Mouse (Mus musculus) CH12.LX (cell line): ENCODE measurements at regions not wholly inside any gene's neighbourhood (a gene's known extent, or its start where the extent isn't known, plus 50 kb on each side); places are given as distances from the start of the nearest gene placed in this dataset.
"Not testable (repeated sequence)": the region's sequence is repeated elsewhere in the genome, so short reads cannot be mapped to it uniquely, and the experiment has no call there.

Experiments
- DNase-seq: peaks from one replicate; pipeline ENCODE4 v3.0.0-alpha.2; 2013; ENCODE audit errors: extremely low read depth
- H3K27ac ChIP-seq: 2 replicates; pipeline ENCODE4 v1.5.1; 2012; ENCODE audit warnings: low read depth, mild to moderate bottlenecking, control low read depth, moderate library complexity; ENCODE audit not compliant: insufficient read depth
- H3K27me3 ChIP-seq: replicated peaks from 2 replicates; pipeline ENCODE3; 2012; ENCODE audit warnings: inconsistent platforms
- H3K36me3 ChIP-seq, 2 experiments: replicated peaks in 1 of 2; 2 replicates each; pipeline versions ENCODE3 to v1.6.1; 2012; ENCODE audit warnings: inconsistent platforms in 1 of 2, low read length in 1 of 2, mild to moderate bottlenecking in 1 of 2, mixed read lengths in 1 of 2, moderate library complexity in 1 of 2; ENCODE audit not compliant: control insufficient read depth in 1 of 2, insufficient read depth in 1 of 2
- H3K4me1 ChIP-seq, 2 experiments: 2 replicates each; pipeline ENCODE4 v1.6.1; 2012; ENCODE audit warnings: inconsistent platforms in 1 of 2, moderate library complexity in 1 of 2; ENCODE audit not compliant: insufficient read depth in 2 of 2, control insufficient read depth in 1 of 2
- H3K4me2 ChIP-seq: 2 replicates; pipeline ENCODE4 v1.6.1; 2012; ENCODE audit warnings: low read depth, mild to moderate bottlenecking, control low read depth; ENCODE audit not compliant: poor library complexity, insufficient read depth, severe bottlenecking
- H3K4me3 ChIP-seq, 3 experiments: fragments of 150-350 bp in 1 of 3; sonication (generic) in 1 of 3; replicated peaks in 1 of 3; 2 replicates each; pipeline versions ENCODE3 to v1.5.1; 2011 to 2012; ENCODE audit warnings: low read depth in 2 of 3, low read length in 2 of 3, mild to moderate bottlenecking in 2 of 3, moderate library complexity in 2 of 3, control low read depth in 1 of 3, improper control_type of control experiment in 1 of 3, inconsistent platforms in 1 of 3, mixed read lengths in 1 of 3; ENCODE audit not compliant: poor library complexity in 1 of 3
- H3K79me2 ChIP-seq: replicated peaks from 2 replicates; pipeline ENCODE4 v1.6.1; 2012; ENCODE audit warnings: mild to moderate bottlenecking, moderate library complexity; ENCODE audit not compliant: control insufficient read depth, poor library complexity, insufficient read depth, severe bottlenecking; ENCODE audit errors: extremely low read depth
- H3K9ac ChIP-seq: 2 replicates; pipeline ENCODE4 v1.6.1; 2012; ENCODE audit warnings: low read depth, mild to moderate bottlenecking, control low read depth, moderate library complexity; ENCODE audit not compliant: insufficient read depth
- H3K9me3 ChIP-seq: replicated peaks from 2 replicates; pipeline ENCODE3; 2012; ENCODE audit warnings: low read length, inconsistent platforms, mixed read lengths
- CHD2 ChIP-seq: IDR thresholded peaks from 2 replicates; pipeline ENCODE4 v1.6.1; 2011; ENCODE audit warnings: low read length, improper control_type of control experiment
- CTCF ChIP-seq, 2 experiments: IDR thresholded peaks in 1 of 2; conservative IDR thresholded peaks in 1 of 2; 2 replicates each; pipeline ENCODE4 v1.5.1; 2011 to 2012; ENCODE audit warnings: low read depth in 2 of 2, low read length in 2 of 2, improper control_type of control experiment in 1 of 2, inconsistent platforms in 1 of 2, mild to moderate bottlenecking in 1 of 2, moderate library complexity in 1 of 2
- E2F4 ChIP-seq: IDR thresholded peaks from 2 replicates; pipeline ENCODE4 v1.6.1; 2011; ENCODE audit warnings: low read depth, low read length, improper control_type of control experiment; ENCODE audit not compliant: insufficient replicate concordance
- ELF1 ChIP-seq: IDR thresholded peaks from 2 replicates; pipeline ENCODE4 v1.6.1; 2014; ENCODE audit warnings: low read depth, mild to moderate bottlenecking, inconsistent platforms, low read length, improper control_type of control experiment
- ETS1 ChIP-seq: conservative IDR thresholded peaks from 2 replicates; pipeline ENCODE4 v1.6.1; 2012; ENCODE audit warnings: low read depth, mild to moderate bottlenecking, inconsistent platforms, low read length, improper control_type of control experiment, moderate library complexity
- GABPA ChIP-seq: IDR thresholded peaks from 2 replicates; pipeline ENCODE4 v1.6.1; 2012; ENCODE audit warnings: low read depth, low read length, improper control_type of control experiment, inconsistent platforms; ENCODE audit not compliant: insufficient replicate concordance
- JUND ChIP-seq: conservative IDR thresholded peaks from 2 replicates; pipeline ENCODE4 v1.6.1; 2011; ENCODE audit warnings: low read depth, low read length, improper control_type of control experiment
- MAX ChIP-seq: IDR thresholded peaks from 2 replicates; pipeline ENCODE4 v1.6.1; 2011; ENCODE audit warnings: low read length, improper control_type of control experiment
- MAZ ChIP-seq: IDR thresholded peaks from 2 replicates; pipeline ENCODE4 v1.6.1; 2012; ENCODE audit warnings: low read depth, mild to moderate bottlenecking, inconsistent platforms, low read length, improper control_type of control experiment, moderate library complexity
- MXI1 ChIP-seq: IDR thresholded peaks from 2 replicates; pipeline ENCODE4 v1.6.1; 2011; ENCODE audit warnings: mild to moderate bottlenecking, low read depth, low read length, improper control_type of control experiment
- MYC ChIP-seq: IDR thresholded peaks from 2 replicates; pipeline ENCODE4 v1.6.1; 2011; ENCODE audit warnings: low read depth, mild to moderate bottlenecking, improper control_type of control experiment, low read length
- NELFE ChIP-seq: IDR thresholded peaks from 2 replicates; pipeline ENCODE4 v1.6.1; 2011; ENCODE audit warnings: low read depth, low read length, improper control_type of control experiment
- POLR2A ChIP-seq: IDR thresholded peaks from 2 replicates; pipeline ENCODE4 v1.6.1; 2011; ENCODE audit warnings: low read depth, mild to moderate bottlenecking, improper control_type of control experiment, low read length
- RAD21 ChIP-seq: IDR thresholded peaks from 2 replicates; pipeline ENCODE4 v1.6.1; 2011; ENCODE audit warnings: low read depth, mild to moderate bottlenecking, low read length, improper control_type of control experiment, moderate library complexity
- SIN3A ChIP-seq: IDR thresholded peaks from 2 replicates; pipeline ENCODE4 v1.6.1; 2012; ENCODE audit warnings: low read length, improper control_type of control experiment, inconsistent platforms
- TBP ChIP-seq: conservative IDR thresholded peaks from 2 replicates; pipeline ENCODE4 v1.6.1; 2011; ENCODE audit warnings: low read depth, low read length, improper control_type of control experiment
- UBTF ChIP-seq: IDR thresholded peaks from 2 replicates; pipeline ENCODE4 v1.6.1; 2012; ENCODE audit warnings: low read depth, mild to moderate bottlenecking, inconsistent platforms, low read length, improper control_type of control experiment, moderate library complexity
- USF2 ChIP-seq: conservative IDR thresholded peaks from 2 replicates; pipeline ENCODE4 v1.6.1; 2011; ENCODE audit warnings: low read depth, low read length, improper control_type of control experiment
- ZC3H11A ChIP-seq: IDR thresholded peaks from 2 replicates; pipeline ENCODE4 v1.6.1; 2012; ENCODE audit warnings: low read depth, mild to moderate bottlenecking, inconsistent platforms, low read length, improper control_type of control experiment
- ZKSCAN1 ChIP-seq: IDR thresholded peaks from 2 replicates; pipeline ENCODE4 v1.6.1; 2012; ENCODE audit warnings: low read depth, inconsistent platforms, low read length, improper control_type of control experiment, borderline replicate concordance
- dilution Hi-C: fragments of 300-500 bp; cut with MboI; formaldehyde crosslinking; loops from 2 replicates; pipeline ENCODE4 v1.14.3; 2020; ENCODE audit warnings: low sequenced_read_pairs; ENCODE audit not compliant: extremely low pct_unique_long_range_greater_than_20kb, extremely low pct_ligation_motif_present
- in situ Hi-C: fragments of 300-500 bp; cut with MboI; formaldehyde crosslinking; loops from 3 replicates; pipeline ENCODE4 v1.14.3; 2019; ENCODE audit warnings: low sequenced_read_pairs, low pct_ligation_motif_present, low pct_unique_long_range_greater_than_20kb, mixed read lengths

- Histone ChIP-seq H3K27ac (no peak overlapping the region), H3K9me3 (no peaks in the 10 kb centered on the region), H3K9ac (no peak overlapping the region), H3K4me1 (no peaks in the 10 kb centered on the region), H3K36me3 (no peaks in the 10 kb centered on the region), H3K27me3 (no peaks in the 10 kb centered on the region), H3K4me2 (no peak overlapping the region), H3K4me3 (no peak overlapping the region), H3K79me2 (no peaks in the 10 kb centered on the region)
- no peak for TF ChIP-seq USF2
- TF ChIP-seq MAZ, result no peak
- TF ChIP-seq MXI1, result no peak
- no peak for TF ChIP-seq MAX
- no peak for TF ChIP-seq RAD21
- no peak for TF ChIP-seq JUND
- TF ChIP-seq SIN3A, result no peak
- TF ChIP-seq NELFE, result no peak
- no peak for TF ChIP-seq ZC3H11A
- TF ChIP-seq E2F4, result no peak
- no peak for TF ChIP-seq ELF1
- TF ChIP-seq CTCF (conservative IDR thresholded peaks at IDR 0.05 in 1 of 2, IDR thresholded peaks at IDR 0.05 in 1 of 2; ENCODE audit: low read depth in 2 of 2, low read length in 2 of 2), result no peak
- no peak for TF ChIP-seq ZKSCAN1
- TF ChIP-seq UBTF, result no peak
- TF ChIP-seq MYC, result no peak
- no peak for TF ChIP-seq TBP
- no peak for TF ChIP-seq CHD2
- no peak for TF ChIP-seq POLR2A
- in situ Hi-C loops, result no loop called here
- dilution Hi-C loops, result no loop called here
- DNase-seq, result no peak
Measured at GRCm38 (mm10) chr14:17539322-17539721, 120.7 kb upstream of the Thrb start.

GRCm38 (mm10) chr14:17556458-17556857, 103.6 kb upstream of the Thrb start:
- dilution Hi-C loops (no loop called here), in situ Hi-C loops (no loop called here)
- Histone ChIP-seq H3K27ac (no peak overlapping the region), H3K27me3 (no peaks in the 10 kb centered on the region), H3K9me3 (no peaks in the 10 kb centered on the region), H3K36me3 (no peaks in the 10 kb centered on the region), H3K9ac (no peak overlapping the region), H3K4me1 (no peaks in the 10 kb centered on the region), H3K4me3 (no peak overlapping the region), H3K4me2 (no peak overlapping the region), H3K79me2 (no peaks in the 10 kb centered on the region)
- no peak for DNase-seq
- TF ChIP-seq ETS1 (no peak), GABPA (no peak), CTCF (conservative IDR thresholded peaks at IDR 0.05 in 1 of 2, IDR thresholded peaks at IDR 0.05 in 1 of 2; ENCODE audit: low read depth in 2 of 2, low read length in 2 of 2) (no peak)

- dilution Hi-C loops, in situ Hi-C loops, H3K27ac ChIP-seq, H3K9ac ChIP-seq, H3K4me1 ChIP-seq, H3K4me3 ChIP-seq, H3K36me3 ChIP-seq, H3K9me3 ChIP-seq, DNase-seq, H3K4me2 ChIP-seq, H3K27me3 ChIP-seq, H3K79me2 ChIP-seq: not testable (repeated sequence)
Measured at GRCm38 (mm10) chr14:17560001-17560400, 100.1 kb upstream of the Thrb start.
